Mouse (Mus musculus) thymus, adult 2 months (tissue): ENCODE data around the gene Cyp2d22. TPM values are rescaled to one million over a fixed set of nuclear protein-coding genes. Genes with fewer than 3 reads are reported as not detected.

Source experiments
- DNase-seq: peaks from one replicate; pipeline ENCODE4 v3.0.0; 2021
- H3K27ac ChIP-seq: fragments of 200-500 bp; 2 replicates; pipeline ENCODE4 v1.5.1; 2012; ENCODE audit warnings: low read length, control low read depth; ENCODE audit not compliant: control insufficient read depth, insufficient read depth
- H3K27me3 ChIP-seq: fragments of 200-500 bp; 2 replicates; pipeline ENCODE4 v1.6.1; 2012; ENCODE audit warnings: mild to moderate bottlenecking, low read length, moderate library complexity, mixed read lengths; ENCODE audit not compliant: control insufficient read depth, insufficient read depth
- H3K36me3 ChIP-seq: fragments of 200-500 bp; 2 replicates; pipeline ENCODE4 v1.6.1; 2012; ENCODE audit warnings: mild to moderate bottlenecking, low read length, moderate library complexity; ENCODE audit not compliant: control insufficient read depth, insufficient read depth
- H3K4me1 ChIP-seq: fragments of 200-500 bp; replicated peaks from 2 replicates; pipeline ENCODE4 v1.6.1; 2012; ENCODE audit warnings: low read length; ENCODE audit not compliant: control insufficient read depth, insufficient read depth
- H3K4me3 ChIP-seq: fragments of 200-500 bp; 2 replicates; pipeline ENCODE4 v1.5.1; 2012; ENCODE audit warnings: mild to moderate bottlenecking, low read length, control low read depth, moderate library complexity; ENCODE audit not compliant: control insufficient read depth, insufficient read depth
- CTCF ChIP-seq: fragments of 200-500 bp; IDR thresholded peaks from 2 replicates; pipeline ENCODE4 v1.5.1; 2012; ENCODE audit warnings: mild to moderate bottlenecking, control low read depth, low read length, moderate library complexity, borderline replicate concordance; ENCODE audit not compliant: control insufficient read depth, poor library complexity, insufficient read depth; ENCODE audit errors: extremely low read depth
- POLR2A ChIP-seq: fragments of 200-500 bp; IDR thresholded peaks from 2 replicates; pipeline ENCODE4 v1.6.1; 2012; ENCODE audit warnings: mild to moderate bottlenecking, low read length, control low read depth, moderate library complexity; ENCODE audit not compliant: control insufficient read depth, poor library complexity, insufficient read depth; ENCODE audit errors: extremely low read depth
- WGBS: fragments of 180-500 bp; shearing (Covaris S2); methylation state at CpG from one replicate; pipeline ENCODE4 v1.1.7; 2018; 5-methylcytosine and 5-hydroxymethylcytosine counted together
- polyA plus RNA-seq: library from polyadenylated mRNA; depleted of rRNA; stranded (reverse); fragments of >200 nt; gene quantifications from 2 replicates; pipeline ENCODE4 v1.2.3, GENCODE M21; 2012

Cyp2d22 gene
- polyA plus RNA-seq, 1 experiment, result 15.7 TPM

DNA sequence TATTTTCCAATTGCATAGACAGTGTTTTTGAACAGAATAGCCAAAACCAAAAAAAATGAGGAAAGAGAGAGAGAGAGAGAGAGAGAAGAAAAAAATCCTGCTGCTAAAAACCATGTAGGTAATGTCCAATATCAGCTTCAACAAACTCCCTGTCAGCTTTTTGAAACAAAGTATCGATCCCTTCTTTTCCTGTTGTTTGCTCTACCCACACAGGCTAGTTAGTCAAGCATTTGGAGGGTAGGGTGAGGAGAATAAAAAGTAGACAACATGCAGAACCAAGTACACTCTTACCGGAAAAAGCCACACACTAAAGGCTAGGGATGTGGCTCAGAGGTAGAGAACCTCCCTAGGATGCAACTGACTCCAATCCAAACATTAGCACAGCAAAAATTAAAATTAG lies 5.7 kb upstream of the Cyp2d22 start:
- Histone ChIP-seq H3K36me3 (no peaks in the 10 kb centered on the region), H3K27me3 (no peaks in the 10 kb centered on the region), H3K4me1 (no peaks in the 10 kb centered on the region), H3K4me3 (no peak overlapping the region), H3K27ac (no peak overlapping the region)
- TF ChIP-seq POLR2A (no peak), CTCF (no peak)
- DNase-seq, result no peak
- 96% methylated on average over 2 of the region's 2 CpGs for WGBS

DNA sequence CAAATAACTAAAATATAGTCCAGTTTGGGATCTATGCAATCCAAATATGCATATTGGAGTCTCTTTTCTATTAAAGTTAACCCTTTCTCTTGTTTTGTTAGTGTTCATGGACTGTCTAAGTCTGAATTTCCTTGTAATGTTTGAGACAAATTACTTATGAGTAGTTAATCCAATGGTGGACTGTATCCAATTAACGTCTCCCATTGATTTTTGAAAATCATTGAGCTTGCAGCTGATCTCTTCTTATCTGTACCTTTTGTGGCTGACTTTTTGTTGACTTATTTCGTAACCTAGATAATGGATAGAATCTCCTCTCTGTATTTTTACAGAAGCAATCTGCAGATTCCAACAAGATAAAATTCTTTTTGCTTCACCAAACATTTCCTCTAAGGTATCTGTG lies 2.4 kb upstream of the Cyp2d22 start:
- Histone ChIP-seq H3K27me3 (no peaks in the 10 kb centered on the region), H3K36me3 (no peaks in the 10 kb centered on the region), H3K27ac (no peak overlapping the region), H3K4me3 (no peak overlapping the region), H3K4me1 (peaks cover 6% of the 10 kb centered on the region; the same call in 1 of the 2 replicates)
- TF ChIP-seq CTCF (no peak), POLR2A (no peak)
- DNase-seq, result no peak
- 95% methylated on average over 2 of the region's 2 CpGs for WGBS

DNA sequence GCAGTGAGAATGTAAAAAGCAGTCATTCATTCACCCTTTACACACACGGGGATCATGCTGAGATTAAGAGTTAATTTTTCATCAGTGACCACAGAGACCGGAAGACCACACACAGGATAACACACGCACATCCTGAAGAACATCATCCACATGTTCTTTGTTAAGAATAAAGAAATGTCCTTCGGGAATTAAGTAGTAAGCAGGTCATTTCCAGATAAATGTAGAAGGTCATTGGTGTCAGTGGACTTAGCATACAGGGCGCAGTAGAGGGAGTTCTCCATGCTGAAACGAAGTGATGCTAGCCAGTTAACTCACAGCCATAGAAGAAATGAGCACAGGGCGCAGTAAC lies 628 bp upstream of the Cyp2d22 start:
- Histone ChIP-seq H3K4me1 (peaks cover 6% of the 10 kb centered on the region; the same call in 1 of the 2 replicates), H3K27me3 (no peaks in the 10 kb centered on the region)
- WGBS, result 60% methylated on average over 7 of the region's 7 CpGs

DNA sequence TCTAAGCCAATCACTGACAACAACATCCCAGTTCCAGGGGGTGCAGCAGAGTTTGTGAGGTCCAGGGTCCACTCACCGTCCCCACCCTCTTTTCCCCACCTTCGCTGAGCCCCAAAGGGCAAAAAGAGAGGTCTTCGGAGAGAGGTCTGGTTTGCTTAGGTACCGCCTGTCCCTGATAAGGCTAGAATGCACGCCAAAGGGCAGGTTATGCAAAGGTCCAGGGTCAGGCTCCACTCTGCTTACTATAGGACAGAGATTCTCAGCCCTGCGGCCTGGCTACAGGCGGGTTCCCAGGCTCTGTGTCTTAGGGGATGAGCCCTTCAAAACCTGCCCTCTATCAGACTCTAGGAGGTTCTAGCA lies 569 bp downstream of the Cyp2d22 start:
- peak overlapping the region; percentile 51; the same call in 1 of the 2 replicates for H3K4me3 ChIP-seq
- WGBS, result 64% methylated on average over 7 of the region's 7 CpGs
- TF ChIP-seq POLR2A (no peak), CTCF (no peak)
- H3K27me3 ChIP-seq, result no peaks in the 10 kb centered on the region
- H3K36me3 ChIP-seq, result no peaks in the 10 kb centered on the region
- DNase-seq, result no peak
- H3K27ac ChIP-seq, result no peak overlapping the region
- H3K4me1 ChIP-seq, result peaks cover 6% of the 10 kb centered on the region; the same call in 1 of the 2 replicates

More for the DNA sequence above, 628 bp upstream of the Cyp2d22 start:
- Histone ChIP-seq H3K4me3 (0 out of 2 replicates have a peak overlapping the region, but pooled peaks have one; percentile 1), H3K36me3 (no peaks in the 10 kb centered on the region), H3K27ac (no peak overlapping the region)
- no peak for TF ChIP-seq CTCF
- no peak for TF ChIP-seq POLR2A
- DNase-seq, result no peak

DNA sequence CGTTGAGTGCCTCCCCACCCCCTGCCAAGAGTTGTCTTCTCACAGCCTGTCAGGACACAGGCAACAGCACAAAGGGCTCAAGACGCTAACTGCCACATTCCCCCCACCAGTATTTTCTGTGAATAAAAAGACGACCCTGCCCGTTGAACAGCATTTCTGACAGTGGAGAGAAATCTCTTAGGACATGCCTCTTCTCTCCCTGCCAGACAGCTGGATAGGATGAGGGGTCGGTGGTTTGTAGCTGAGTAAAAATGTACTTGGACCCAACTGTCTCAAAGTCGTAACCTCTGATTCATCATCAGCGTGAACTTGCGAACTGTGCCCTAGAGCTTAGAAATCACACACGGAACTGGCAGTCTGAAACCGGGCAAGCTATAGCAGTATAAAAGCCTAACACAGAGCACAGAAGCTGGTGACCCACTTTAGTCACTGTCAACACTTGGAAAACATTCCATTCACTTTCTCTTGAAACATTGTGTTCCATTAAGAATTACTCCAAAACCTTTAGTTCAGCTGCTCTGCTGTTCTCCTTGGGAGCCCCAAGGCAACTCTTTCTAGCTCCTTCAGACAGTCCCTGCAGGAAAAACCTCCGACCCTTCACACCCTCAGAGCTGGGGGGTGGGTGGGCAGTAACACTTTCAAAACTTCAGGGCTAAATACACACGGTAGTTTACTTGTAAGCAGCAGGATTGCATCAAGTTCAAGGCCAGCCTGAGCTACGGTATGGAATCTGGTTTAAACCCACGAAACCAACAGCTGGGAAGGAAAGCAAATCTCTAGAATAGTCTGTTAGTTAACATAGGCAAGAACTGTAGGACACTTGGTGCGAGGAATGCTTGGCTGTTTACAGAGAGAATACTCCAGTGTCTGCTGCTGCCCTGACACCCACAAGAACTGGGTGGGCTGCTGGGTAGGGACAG lies 1.5 kb downstream of the Cyp2d22 start:
- H3K27me3 ChIP-seq, result no peaks in the 10 kb centered on the region
- no peaks in the 10 kb centered on the region for H3K36me3 ChIP-seq
- 85% methylated on average over 15 of the region's 15 CpGs for WGBS
- peaks cover 6% of the 10 kb centered on the region; the same call in 1 of the 2 replicates for H3K4me1 ChIP-seq
- no peak overlapping the region for H3K4me3 ChIP-seq
- H3K27ac ChIP-seq, result no peak overlapping the region
- TF ChIP-seq CTCF (no peak), POLR2A (no peak)
- DNase-seq, result no peak

DNA sequence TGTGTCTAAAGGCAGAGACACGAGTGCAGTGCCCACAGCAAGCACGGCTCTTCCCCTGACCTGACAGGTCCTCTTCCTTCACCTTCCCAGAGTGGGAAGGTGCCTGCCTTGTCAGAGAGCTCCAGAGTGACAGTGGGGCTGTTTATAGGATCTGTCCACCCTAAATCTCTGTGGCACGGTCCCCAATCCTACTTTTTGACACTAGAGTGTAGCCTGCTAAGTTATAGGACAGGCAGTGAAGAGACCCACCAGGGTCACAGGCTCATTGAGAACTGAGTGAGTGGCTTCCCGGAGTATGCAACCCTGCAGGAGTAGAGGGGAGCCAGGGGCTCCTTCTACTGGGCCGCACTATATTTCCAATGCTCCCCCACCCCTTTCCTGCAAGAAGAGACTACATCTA lies 2.4 kb downstream of the Cyp2d22 start:
- Histone ChIP-seq H3K4me3 (no peak overlapping the region), H3K36me3 (no peaks in the 10 kb centered on the region), H3K27me3 (no peaks in the 10 kb centered on the region), H3K4me1 (peaks cover 6% of the 10 kb centered on the region; the same call in 1 of the 2 replicates), H3K27ac (no peak overlapping the region)
- 86% methylated on average over 5 of the region's 5 CpGs for WGBS
- no peak for TF ChIP-seq POLR2A
- TF ChIP-seq CTCF, result no peak
- DNase-seq, result no peak
